Mouse (Mus musculus): ENCODE results near the gene Fam167b.
"Not testable (repeated sequence)": the region's sequence is repeated elsewhere in the genome, so short reads cannot be mapped to it uniquely, and the experiment has no call there.

- TF ChIP-seq CTCF (IDR thresholded peaks at IDR 0.05; ENCODE audit: borderline replicate concordance, insufficient read depth, low read length); POLR2A (IDR thresholded peaks at IDR 0.05; ENCODE audit: low read depth, low read length): not testable (repeated sequence)
Observed at GRCm38 (mm10) chr4:129547631-129548030, 30.7 kb downstream of the Fam167b start.
